Mouse (Mus musculus) erythroblast, embryonic 14.5 days (primary cell): ENCODE data around the gene Plch1.

Source experiments
- GATA1 ChIP-seq: IDR thresholded peaks from 2 replicates; pipeline ENCODE4 v1.6.1; 2012; ENCODE audit warnings: low read length, inconsistent platforms, mixed read lengths
- TAL1 ChIP-seq: IDR thresholded peaks from 3 replicates; pipeline ENCODE4 v1.6.1; 2012; ENCODE audit warnings: low read length, inconsistent platforms, mixed read lengths

DNA sequence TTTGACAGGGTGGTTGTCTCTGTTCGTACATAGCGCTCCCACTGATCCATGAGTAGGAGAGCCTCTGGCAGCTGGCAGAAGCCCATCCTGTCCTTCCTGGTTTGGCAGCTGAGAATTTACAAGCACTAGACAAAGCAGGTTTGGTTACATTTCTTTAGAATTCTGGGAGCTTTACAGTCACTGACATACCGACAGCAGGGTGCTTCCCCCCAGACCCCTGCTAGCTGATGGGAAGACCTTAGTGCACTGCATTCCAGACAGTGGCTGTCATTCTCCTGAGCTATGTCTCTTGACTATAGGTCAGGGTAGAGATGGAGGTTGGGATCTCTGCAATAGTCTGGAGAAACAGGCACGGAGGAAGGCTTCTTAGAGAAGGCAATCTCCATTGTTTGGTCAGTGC lies 230.5 kb downstream of the Plch1 start:
- TF ChIP-seq TAL1 (no peak), GATA1 (no peak)
